Mouse (Mus musculus): ENCODE measurements at regions not wholly inside any gene's neighbourhood (a gene's known extent, or its start where the extent isn't known, plus 50 kb on each side); places are given as distances from the start of the nearest gene placed in this dataset.

GRCm38 (mm10) chr3:104343096-104343495, 122.9 kb upstream of the Magi3 start:
- DNase-seq (ENCODE audit: low spot score in 2 of 2) = peak in 1 of 2 experiments; percentile 42
- intact Hi-C loops (cut with DNase I) = loop anchor here (5.0 kb wide), 1 partner anchor 39 kb away; no protein-coding TSS in a partner anchor

GRCm38 (mm10) chr3:104342220-104342619, 122.0 kb upstream of the Magi3 start:
- peak; percentile 73 to 92 for DNase-seq (ENCODE audit: low spot score in 2 of 2)
- intact Hi-C loops (cut with DNase I) = loop anchor here (5.0 kb wide), 1 partner anchor 40 kb away; no protein-coding TSS in a partner anchor

GRCm38 (mm10) chr3:104340331-104340730, 120.2 kb upstream of the Magi3 start:
- no peak for DNase-seq (ENCODE audit: low spot score in 2 of 2)
- intact Hi-C loops (cut with DNase I) = loop anchor here (5.0 kb wide), 1 partner anchor 42 kb away; no protein-coding TSS in a partner anchor

GRCm38 (mm10) chr3:104336867-104337266, 116.7 kb upstream of the Magi3 start:
- no peak for DNase-seq (ENCODE audit: low spot score in 2 of 2)
- intact Hi-C loops (cut with DNase I) = no loop called here

GRCm38 (mm10) chr3:104336308-104336707, 116.1 kb upstream of the Magi3 start:
- intact Hi-C loops (cut with DNase I) = no loop called here
- peak; percentile 20 to 27 for DNase-seq (ENCODE audit: low spot score in 2 of 2)

GRCm38 (mm10) chr3:104334760-104335159, 114.6 kb upstream of the Magi3 start:
- intact Hi-C loops (cut with DNase I) = no loop called here

GRCm38 (mm10) chr3:104333345-104333744, 113.2 kb upstream of the Magi3 start:
- intact Hi-C loops (cut with DNase I) = no loop called here
- DNase-seq (ENCODE audit: low spot score in 2 of 2) = no peak

More at GRCm38 (mm10) chr3:104334760-104335159, 114.6 kb upstream of the Magi3 start:
- no peak for DNase-seq (ENCODE audit: low spot score in 2 of 2)

- intact Hi-C loops (cut with DNase I) = no loop called here
These were observed 110.5 kb upstream of the Magi3 start for GRCm38 (mm10) chr3:104330646-104331045.

GRCm38 (mm10) chr3:104327829-104328228, 107.7 kb upstream of the Magi3 start:
- intact Hi-C loops (cut with DNase I) = no loop called here

More at GRCm38 (mm10) chr3:104330646-104331045, 110.5 kb upstream of the Magi3 start:
- DNase-seq (ENCODE audit: low spot score in 2 of 2) = no peak

GRCm38 (mm10) chr3:104327034-104327729, 107.0 kb upstream of the Magi3 start:
- no peak for DNase-seq (ENCODE audit: low spot score in 2 of 2)
- intact Hi-C loops (cut with DNase I) = no loop called here

More at GRCm38 (mm10) chr3:104327829-104328228, 107.7 kb upstream of the Magi3 start:
- no peak for DNase-seq (ENCODE audit: low spot score in 2 of 2)

- intact Hi-C loops (cut with DNase I) = no loop called here
- no peak for DNase-seq (ENCODE audit: low spot score in 2 of 2)
These were observed 102.4 kb upstream of the Magi3 start for GRCm38 (mm10) chr3:104322591-104322990.

GRCm38 (mm10) chr3:104320404-104320803, 100.2 kb upstream of the Magi3 start:
- no peak for DNase-seq (ENCODE audit: low spot score in 2 of 2)
- intact Hi-C loops (cut with DNase I) = no loop called here

- peak in 1 of 2 experiments; percentile 16 for DNase-seq (ENCODE audit: low spot score in 2 of 2)
- intact Hi-C loops (cut with DNase I) = no loop called here
These were observed 99.2 kb upstream of the Magi3 start for GRCm38 (mm10) chr3:104319377-104319776.

GRCm38 (mm10) chr3:104318911-104319310, 98.7 kb upstream of the Magi3 start:
- peak; percentile 33 to 48 for DNase-seq (ENCODE audit: low spot score in 2 of 2)
- intact Hi-C loops (cut with DNase I) = no loop called here

- DNase-seq (ENCODE audit: low spot score in 2 of 2) = peak in 1 of 2 experiments; percentile 38
- intact Hi-C loops (cut with DNase I) = no loop called here
These were observed 97.4 kb upstream of the Magi3 start for GRCm38 (mm10) chr3:104317528-104317927.

GRCm38 (mm10) chr3:104313063-104313462, 92.9 kb upstream of the Magi3 start:
- no peak for DNase-seq (ENCODE audit: low spot score in 2 of 2)
- intact Hi-C loops (cut with DNase I) = no loop called here

- intact Hi-C loops (cut with DNase I) = no loop called here
These were observed 86.8 kb upstream of the Magi3 start for GRCm38 (mm10) chr3:104306961-104307360.

GRCm38 (mm10) chr3:104305904-104306563, 85.9 kb upstream of the Magi3 start:
- DNase-seq (ENCODE audit: low spot score in 2 of 2) = no peak
- intact Hi-C loops (cut with DNase I) = no loop called here

More at GRCm38 (mm10) chr3:104306961-104307360, 86.8 kb upstream of the Magi3 start:
- DNase-seq (ENCODE audit: low spot score in 2 of 2) = no peak

- DNase-seq (ENCODE audit: low spot score in 2 of 2) = no peak
- intact Hi-C loops (cut with DNase I) = no loop called here
These were observed 83.4 kb upstream of the Magi3 start for GRCm38 (mm10) chr3:104303577-104303976.

- DNase-seq (ENCODE audit: low spot score in 2 of 2) = no peak
- intact Hi-C loops (cut with DNase I) = no loop called here
These were observed 80.0 kb upstream of the Magi3 start for GRCm38 (mm10) chr3:104300201-104300600.

- no peak for DNase-seq (ENCODE audit: low spot score in 2 of 2)
- intact Hi-C loops (cut with DNase I) = no loop called here
These were observed 78.7 kb upstream of the Magi3 start for GRCm38 (mm10) chr3:104298878-104299277.
